Comparison of ENCODE assay signal across 9 mouse cellular contexts in genomic region chr8:122181414-122181813, GRCm38 (mm10).
A peak's percentile ranks its signal among the peaks of the same experiment; 100 is the strongest.
DNase-seq lines count a peak whose midpoint lies in the region; ATAC-seq and TF ChIP-seq lines count a peak whose summit lies in the region.
"Had no signal": no experiment of that assay in that cellular context is flagged by ENCODE, and none has a peak within 500 bp of the region (broad histone marks: within the 10 kb centered on the region; RNA-seq: fewer than 3 reads in every experiment).

No protein-coding gene starts in this region.

- no peak for ATAC-seq in kidney, postnatal 0 days (replicated peaks; ENCODE audit: low FRiP score, low read depth)
- no peak for ATAC-seq in inflammation-experienced regulatory T-cells, adult 6 months

- no peaks in the 10 kb centered on the region for H3K27me3 ChIP-seq in kidney, postnatal 0 days (ENCODE audit: insufficient read depth, low read length)
- H3K27me3 ChIP-seq: forebrain, embryonic 12.5 days had no signal

- H3K36me3 ChIP-seq in kidney, postnatal 0 days (ENCODE audit: insufficient read depth, low read length): no peaks in the 10 kb centered on the region
- H3K36me3 ChIP-seq: forebrain, embryonic 12.5 days had no signal

- H3K9me3 ChIP-seq in kidney, postnatal 0 days (replicated peaks; ENCODE audit: low read length): no peaks in the 10 kb centered on the region
- H3K9me3 ChIP-seq: forebrain, embryonic 12.5 days had no signal

- DNase-seq in kidney, postnatal 0 days (ENCODE audit: low spot score): peak; percentile 33
- no peak for DNase-seq in kidney, postnatal 14 days
- peak; percentile 89 for DNase-seq in MN1 (ENCODE audit: low spot score)
- DNase-seq in cerebellum, adult 9-10 months: peak; percentile 68
- DNase-seq in left cerebral cortex, postnatal 36 days (ENCODE audit: low spot score in 2 of 2): peak; percentile 29 to 36
- no peak for DNase-seq in thymus, postnatal 10 days (ENCODE audit: low spot score in 2 of 2)
- no peak for DNase-seq in urinary bladder, postnatal 4 days (ENCODE audit: low spot score in 2 of 2)

- no peaks in the 10 kb centered on the region for H3K4me1 ChIP-seq in kidney, postnatal 0 days (replicated peaks; ENCODE audit: insufficient read depth, low read length)
- H3K4me1 ChIP-seq: forebrain, embryonic 12.5 days had no signal

- no peak overlapping the region for H3K27ac ChIP-seq in kidney, postnatal 0 days
- H3K27ac ChIP-seq: forebrain, embryonic 12.5 days had no signal

- no peak overlapping the region for H3K4me2 ChIP-seq in kidney, postnatal 0 days (ENCODE audit: low read length)
- H3K4me2 ChIP-seq: forebrain, embryonic 12.5 days had no signal

- WGBS in kidney, postnatal 0 days: 40% methylated on average over 9 of the region's 9 CpGs

- intact Hi-C loops in left cerebral cortex, postnatal 36 days (cut with DNase I): no loop called here

- TF ChIP-seq CTCF in kidney, postnatal 0 days (IDR thresholded peaks at IDR 0.05; ENCODE audit: low read depth): no peak

- H3K4me3 ChIP-seq in kidney, postnatal 0 days (replicated peaks; ENCODE audit: low read depth, low read length): no peak overlapping the region
- H3K4me3 ChIP-seq: forebrain, embryonic 12.5 days had no signal

- H3K9ac ChIP-seq in kidney, postnatal 0 days (ENCODE audit: low read depth, low read length): no peak overlapping the region
- H3K9ac ChIP-seq: forebrain, embryonic 12.5 days had no signal

Comparison
In these comparisons a context has a peak if more than half of its experiments do, and no peak if none do; other contexts are left out.
1. DNase-seq: peak in kidney, postnatal 0 days (single experiment), MN1 (single experiment), cerebellum, adult 9-10 months (single experiment) and left cerebral cortex, postnatal 36 days (2 of 2); none in kidney, postnatal 14 days (single experiment), thymus, postnatal 10 days (0 of 2) and urinary bladder, postnatal 4 days (0 of 2).